Mouse (Mus musculus) frontal cortex, postnatal 10 days (tissue): ENCODE data around the gene D5Ertd579e.
"Not testable (repeated sequence)": the region's sequence is repeated elsewhere in the genome, so short reads cannot be mapped to it uniquely, and the experiment has no call there.

ENCODE experiments used
- DNase-seq, 2 experiments: peaks; one replicate each; pipeline ENCODE4 v3.0.0; 2022; ENCODE audit warnings: low spot score in 2 of 2, mixed read lengths in 1 of 2

D5Ertd579e gene

GRCm38 (mm10) chr5:36679918-36680598, 15.8 kb downstream of the D5Ertd579e start:
- DNase-seq, result no peak

GRCm38 (mm10) chr5:36678799-36679198, 17.0 kb downstream of the D5Ertd579e start:
- no peak for DNase-seq

GRCm38 (mm10) chr5:36677907-36678306, 17.9 kb downstream of the D5Ertd579e start:
- no peak for DNase-seq

GRCm38 (mm10) chr5:36675466-36675865, 20.4 kb downstream of the D5Ertd579e start:
- DNase-seq, result no peak

GRCm38 (mm10) chr5:36674658-36675433, 21.0 kb downstream of the D5Ertd579e start:
- DNase-seq, result no peak

- DNase-seq, result no peak
Observed at GRCm38 (mm10) chr5:36669021-36670008, 26.5 kb downstream of the D5Ertd579e start.

GRCm38 (mm10) chr5:36668572-36668971, 27.3 kb downstream of the D5Ertd579e start:
- DNase-seq, result no peak

GRCm38 (mm10) chr5:36667986-36668385, 27.8 kb downstream of the D5Ertd579e start:
- not testable (repeated sequence) for DNase-seq

GRCm38 (mm10) chr5:36667165-36667564, 28.7 kb downstream of the D5Ertd579e start:
- no peak for DNase-seq

GRCm38 (mm10) chr5:36666699-36667098, 29.1 kb downstream of the D5Ertd579e start:
- DNase-seq, result not testable (repeated sequence)

- no peak for DNase-seq
Observed at GRCm38 (mm10) chr5:36663329-36663728, 32.5 kb downstream of the D5Ertd579e start.

- not testable (repeated sequence) for DNase-seq
Observed at GRCm38 (mm10) chr5:36660977-36661760, 34.7 kb downstream of the D5Ertd579e start.

- DNase-seq, result no peak
Observed at GRCm38 (mm10) chr5:36625612-36626011, 70.2 kb downstream of the D5Ertd579e start.

GRCm38 (mm10) chr5:36623670-36624069, 72.2 kb downstream of the D5Ertd579e start:
- no peak for DNase-seq

- no peak for DNase-seq
Observed at GRCm38 (mm10) chr5:36621058-36621449, 74.8 kb downstream of the D5Ertd579e start.

- DNase-seq, result no peak
Observed at GRCm38 (mm10) chr5:36620409-36621057, 75.3 kb downstream of the D5Ertd579e start.

- DNase-seq, result no peak
Observed at GRCm38 (mm10) chr5:36618890-36619289, 76.9 kb downstream of the D5Ertd579e start.

- no peak for DNase-seq
Observed at GRCm38 (mm10) chr5:36618356-36618755, 77.5 kb downstream of the D5Ertd579e start.

- DNase-seq, result no peak
Observed at GRCm38 (mm10) chr5:36614124-36614523, 81.7 kb downstream of the D5Ertd579e start.

- no peak for DNase-seq
Observed at GRCm38 (mm10) chr5:36608939-36609499, 86.8 kb downstream of the D5Ertd579e start.
